8 mouse cellular contexts compared by ENCODE assay signal in the genomic region with DNA sequence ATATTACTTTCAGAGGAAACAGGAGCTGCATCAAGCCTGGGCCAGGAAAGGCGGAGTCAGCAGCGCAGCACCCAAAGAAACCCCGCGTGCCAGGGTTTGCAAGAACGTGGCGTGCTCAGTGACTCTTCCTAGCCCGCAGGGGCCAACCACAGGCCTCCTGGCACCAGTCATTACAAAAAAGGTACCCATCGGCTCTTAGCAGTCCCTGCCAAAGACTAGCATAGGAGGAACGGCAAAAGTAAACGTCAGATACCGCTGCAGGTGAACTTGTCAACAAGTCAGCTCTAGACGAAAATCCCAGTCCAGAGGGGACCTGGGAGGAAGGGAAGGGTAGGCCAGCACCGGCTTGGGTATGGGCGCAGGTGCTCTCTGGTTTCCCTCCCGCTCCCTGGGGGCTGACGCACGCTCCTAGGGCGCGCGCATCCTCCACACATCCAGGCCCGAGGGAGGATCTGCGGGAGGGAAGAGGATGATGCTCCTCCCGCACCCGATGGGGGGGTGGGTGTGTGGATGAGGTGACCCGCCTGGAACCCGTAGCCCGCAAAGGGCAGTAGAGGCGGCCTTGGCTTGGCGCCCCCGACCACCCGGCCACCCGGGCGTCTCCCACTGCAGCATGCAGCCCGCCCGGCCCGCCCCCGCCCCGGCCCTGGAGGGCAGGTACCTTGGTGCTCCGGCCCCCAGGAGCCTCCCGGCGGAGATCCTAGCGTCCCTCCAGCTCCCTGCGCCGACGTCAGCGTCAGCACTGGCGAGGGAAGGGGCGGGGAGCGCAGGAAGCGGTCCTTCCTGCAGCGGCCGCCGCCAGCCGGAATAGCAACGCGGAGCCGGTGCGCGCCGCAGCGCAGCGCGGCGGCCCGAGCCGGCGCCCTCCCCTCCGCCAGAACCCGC. TPM values are rescaled to one million over a fixed set of nuclear protein-coding genes. Genes with fewer than 3 reads are reported as not detected.
DNase-seq lines count a peak whose midpoint lies in the region; ATAC-seq and TF ChIP-seq lines count a peak whose summit lies in the region.

No protein-coding gene starts in this region.

- peaks cover 3% of the 10 kb centered on the region; the same call in 1 of the 2 replicates for H3K36me3 ChIP-seq in hindbrain, embryonic 14.5 days (replicated peaks; ENCODE audit: control insufficient read depth, insufficient read depth)
- no peaks in the 10 kb centered on the region for H3K36me3 ChIP-seq in lung, postnatal 0 days (ENCODE audit: insufficient read depth, low read length)

- ATAC-seq in activated CD4-positive, CD25-positive, alpha-beta regulatory T cell, adult 4 months, result peak; percentile 68
- peak; percentile 95 for ATAC-seq in hindbrain, embryonic 14.5 days (ENCODE audit: low FRiP score)
- ATAC-seq in lung, postnatal 0 days, result peak; percentile 96

- H3K27ac ChIP-seq in hindbrain, embryonic 14.5 days, result peak overlapping the region; percentile 91
- peak overlapping the region; percentile 77 for H3K27ac ChIP-seq in lung, postnatal 0 days (ENCODE audit: low read length)

- under 1% methylated on average over 50 of the region's 69 CpGs for WGBS in hindbrain, embryonic 14.5 days
- 4% methylated on average over 44 of the region's 69 CpGs for WGBS in lung, postnatal 0 days

- TF ChIP-seq EP300 in lung, postnatal 0 days (IDR thresholded peaks at IDR 0.05), result no peak; the same call in none of the 2 replicates

- H3K4me2 ChIP-seq in hindbrain, embryonic 14.5 days (replicated peaks), result peak overlapping the region; percentile 95
- H3K4me2 ChIP-seq in lung, postnatal 0 days (replicated peaks; ENCODE audit: low read depth, low read length), result peak overlapping the region; percentile 96

- 0 out of 2 replicates have a peak, but pooled peaks cover 7% of the 10 kb centered on the region for H3K27me3 ChIP-seq in hindbrain, embryonic 14.5 days (ENCODE audit: control insufficient read depth, insufficient read depth, low read length)
- H3K27me3 ChIP-seq in lung, postnatal 0 days (replicated peaks; ENCODE audit: insufficient read depth, low read length), result no peaks in the 10 kb centered on the region

- DNase-seq in cerebellum, postnatal 10 days, result peak; percentile 70 to 75
- peak; percentile 45 to 54 for DNase-seq in frontal cortex, postnatal 25 days (ENCODE audit: low spot score in 2 of 2)
- peak; percentile 70 for DNase-seq in hindbrain, embryonic 14.5 days (ENCODE audit: low spot score)
- peak; percentile 58 to 70 for DNase-seq in layer of hippocampus, postnatal 25 days (ENCODE audit: extremely low spot score in 1 of 2, low spot score in 1 of 2)
- DNase-seq in lung, postnatal 0 days (ENCODE audit: low spot score), result peak; percentile 89
- DNase-seq in ovary, postnatal 36 days (ENCODE audit: low spot score), result peak; percentile 65
- DNase-seq in natural killer cell, adult 2 months (ENCODE audit: low spot score in 2 of 2), result no peak

- H3K9ac ChIP-seq in hindbrain, embryonic 14.5 days, result peak overlapping the region; percentile 92
- peak overlapping the region; percentile 48 for H3K9ac ChIP-seq in lung, postnatal 0 days (replicated peaks; ENCODE audit: low read depth)

- H3K4me3 ChIP-seq in hindbrain, embryonic 14.5 days (replicated peaks; ENCODE audit: low read length), result peak overlapping the region; percentile 86
- peak overlapping the region; percentile 73 for H3K4me3 ChIP-seq in lung, postnatal 0 days (ENCODE audit: low read depth, low read length)

- no peaks in the 10 kb centered on the region for H3K4me1 ChIP-seq in hindbrain, embryonic 14.5 days (replicated peaks; ENCODE audit: control insufficient read depth, insufficient read depth, low read length)
- H3K4me1 ChIP-seq in lung, postnatal 0 days (ENCODE audit: insufficient read depth, low read depth, low read length), result peaks cover 6% of the 10 kb centered on the region; the same call in 1 of the 2 replicates

- no peaks in the 10 kb centered on the region for H3K9me3 ChIP-seq in hindbrain, embryonic 14.5 days (ENCODE audit: control insufficient read depth, low read length)
- H3K9me3 ChIP-seq in lung, postnatal 0 days (ENCODE audit: low read length), result no peaks in the 10 kb centered on the region

- no peak for TF ChIP-seq CTCF in lung, postnatal 0 days (IDR thresholded peaks at IDR 0.05)

RNA-seq across cellular contexts. Expression of gene Ica1, which starts 0.6 kb away (rescaled TPM):
- 1 to 10 TPM; 4.0 to 4.3 TPM for polyA plus RNA-seq in activated CD4-positive, CD25-positive, alpha-beta regulatory T cell, adult 4 months (2017; shearing (Covaris generic))
- 75.5 TPM in 2 replicates for polyA plus RNA-seq in hindbrain, embryonic 14.5 days (2014; fragmentation: Nextera tagmentation; extraction: Ambion mirVana)
- total RNA-seq in layer of hippocampus, postnatal 25 days (2021), result 10 to 100 TPM; 52.9 to 55.8 TPM
- polyA plus RNA-seq in lung, postnatal 0 days (2015; fragmentation: Nextera tagmentation; extraction: Ambion mirVana), result 46.5 and 50.6 TPM in 2 replicates

Comparison
In these comparisons a context has a peak if more than half of its experiments do, and no peak if none do; other contexts are left out.
1. DNase-seq: peak in cerebellum, postnatal 10 days (2 of 2), frontal cortex, postnatal 25 days (2 of 2), hindbrain, embryonic 14.5 days (single experiment), layer of hippocampus, postnatal 25 days (2 of 2), lung, postnatal 0 days (single experiment) and ovary, postnatal 36 days (single experiment); none in natural killer cell, adult 2 months (0 of 2).
2. Peak in every context shown above with its lines, with median percentiles within 50 percentile points of each other: ATAC-seq.